Mouse (Mus musculus) liver, embryonic 11.5 days (tissue): Measurements from ENCODE around the gene Cald1. TPM values are rescaled to one million over a fixed set of nuclear protein-coding genes. Genes with fewer than 3 reads are reported as not detected.

Experiments
- ATAC-seq: fragments of 200-750 bp; cut with Nextera tagmentation; replicated peaks from 2 replicates; pipeline ENCODE4 v1.8.0; 2017; ENCODE audit warnings: moderate number of reproducible peaks, mild to moderate bottlenecking, moderate TSS enrichment, moderate library complexity; ENCODE audit not compliant: low FRiP score
- DNase-seq: peaks from one replicate; pipeline ENCODE4 v3.0.0-alpha.2; 2017; ENCODE audit warnings: low spot score
- H3K27ac ChIP-seq: fragments of 300-500 bp; sonication (generic); 2 replicates; pipeline ENCODE4 v1.5.1; 2014; ENCODE audit warnings: mild to moderate bottlenecking, low read depth, low read length, control low read depth
- H3K27me3 ChIP-seq: fragments of 300-500 bp; sonication (generic); replicated peaks from 2 replicates; pipeline ENCODE4 v1.6.1; 2014; ENCODE audit warnings: low read length, mixed read lengths; ENCODE audit not compliant: control insufficient read depth, insufficient read depth
- H3K36me3 ChIP-seq: fragments of 300-500 bp; sonication (generic); 2 replicates; pipeline ENCODE4 v1.6.1; 2014; ENCODE audit warnings: mild to moderate bottlenecking, low read length, moderate library complexity, mixed read lengths; ENCODE audit not compliant: control insufficient read depth, insufficient read depth
- H3K4me1 ChIP-seq: fragments of 300-500 bp; sonication (generic); replicated peaks from 2 replicates; pipeline ENCODE4 v1.6.1; 2014; ENCODE audit warnings: low read length, mixed read lengths; ENCODE audit not compliant: control insufficient read depth, insufficient read depth
- H3K4me2 ChIP-seq: fragments of 300-500 bp; sonication (generic); 2 replicates; pipeline ENCODE4 v1.6.1; 2014; ENCODE audit warnings: mild to moderate bottlenecking, control low read depth, moderate library complexity
- H3K4me3 ChIP-seq: fragments of 300-500 bp; sonication (generic); 2 replicates; pipeline ENCODE4 v1.5.1; 2014; ENCODE audit warnings: low read depth, low read length, control low read depth
- H3K9ac ChIP-seq: fragments of 300-500 bp; sonication (generic); 2 replicates; pipeline ENCODE4 v1.6.1; 2014; ENCODE audit warnings: low read depth, low read length, control low read depth
- H3K9me3 ChIP-seq: fragments of 300-500 bp; sonication (generic); 2 replicates; pipeline ENCODE4 v1.6.1; 2016; ENCODE audit warnings: low read length, inconsistent platforms, mixed read lengths; ENCODE audit not compliant: control insufficient read depth
- WGBS: fragments of 180-500 bp; shearing (Covaris S2); extraction: QIAGEN DNeasy Blood & Tissue Kit; methylation state at CpG from one replicate; pipeline ENCODE4 v1.1.7; 2014; 5-methylcytosine and 5-hydroxymethylcytosine counted together
- polyA plus RNA-seq: library from polyadenylated mRNA; unstranded; fragments of >200 nt; fragmentation: Nextera tagmentation; extraction: Ambion mirVana; gene quantifications from 2 replicates; pipeline ENCODE4 v1.2.1, GENCODE M21; 2014

The Cald1 gene
- polyA plus RNA-seq, 1 experiment from 2014 or later = 134 TPM

- ATAC-seq (no peak), DNase-seq (no peak)
- Histone ChIP-seq H3K4me3 (no peak overlapping the region), H3K4me1 (peaks cover 8% of the 10 kb centered on the region; the same call in 1 of the 2 replicates), H3K9me3 (peaks cover 9% of the 10 kb centered on the region), H3K36me3 (no peaks in the 10 kb centered on the region; the same call in 1 of the 2 replicates), H3K27ac (peak overlapping the region; percentile 33; the same call in 1 of the 2 replicates), H3K27me3 (no peaks in the 10 kb centered on the region), H3K4me2 (no peak overlapping the region), H3K9ac (no peak overlapping the region)
- 18% methylated on average over 2 of the region's 2 CpGs for WGBS
Observed at GRCm38 (mm10) chr6:34707521-34707920, 109.2 kb downstream of the Cald1 start.

GRCm38 (mm10) chr6:34708650-34709265 lies 110.5 kb downstream of the Cald1 start:
- H3K9me3 ChIP-seq = peaks cover 8% of the 10 kb centered on the region
- peak overlapping the region; percentile 50 for H3K27ac ChIP-seq
- H3K4me3 ChIP-seq = peak overlapping the region; percentile 46
- DNase-seq = no peak
- H3K27me3 ChIP-seq = no peaks in the 10 kb centered on the region
- no peaks in the 10 kb centered on the region; the same call in 1 of the 2 replicates for H3K36me3 ChIP-seq
- H3K4me2 ChIP-seq = peak overlapping the region; percentile 58
- WGBS = 34% methylated on average over 13 of the region's 13 CpGs
- peaks cover 11% of the 10 kb centered on the region; the same call in 1 of the 2 replicates for H3K4me1 ChIP-seq
- H3K9ac ChIP-seq = no peak overlapping the region
- peak; percentile 34; the same call in 1 of the 2 replicates for ATAC-seq

GRCm38 (mm10) chr6:34709289-34709688 lies 111.0 kb downstream of the Cald1 start:
- 3% methylated on average over 11 of the region's 11 CpGs for WGBS
- peak overlapping the region; percentile 80 for H3K27ac ChIP-seq
- peaks cover 11% of the 10 kb centered on the region; the same call in 1 of the 2 replicates for H3K4me1 ChIP-seq

GRCm38 (mm10) chr6:34709946-34710682 lies 111.8 kb downstream of the Cald1 start:
- peak; percentile 56; the same call in 1 of the 2 replicates for ATAC-seq
- no peak for DNase-seq
- Histone ChIP-seq H3K9me3 (no peaks in the 10 kb centered on the region), H3K4me2 (peak overlapping the region; percentile 58), H3K4me3 (peak overlapping the region; percentile 46), H3K27ac (peak overlapping the region; percentile 80), H3K4me1 (peaks cover 11% of the 10 kb centered on the region; the same call in 1 of the 2 replicates), H3K9ac (peak overlapping the region; percentile 53), H3K36me3 (no peaks in the 10 kb centered on the region), H3K27me3 (no peaks in the 10 kb centered on the region)
- WGBS = 24% methylated on average over 14 of the region's 14 CpGs

More at GRCm38 (mm10) chr6:34709289-34709688, 111.0 kb downstream of the Cald1 start:
- DNase-seq (peak; percentile 55), ATAC-seq (peak; percentile 66)
- Histone ChIP-seq H3K4me3 (peak overlapping the region; percentile 46), H3K27me3 (no peaks in the 10 kb centered on the region), H3K9ac (peak overlapping the region; percentile 53), H3K36me3 (no peaks in the 10 kb centered on the region), H3K4me2 (peak overlapping the region; percentile 58), H3K9me3 (peaks cover 3% of the 10 kb centered on the region)

- ATAC-seq (no peak), DNase-seq (no peak)
- peak overlapping the region; percentile 53 for H3K9ac ChIP-seq
- no peaks in the 10 kb centered on the region for H3K36me3 ChIP-seq
- peaks cover 15% of the 10 kb centered on the region; the same call in 1 of the 2 replicates for H3K4me1 ChIP-seq
- H3K4me3 ChIP-seq = peak overlapping the region; percentile 46
- peak overlapping the region; percentile 58 for H3K4me2 ChIP-seq
- H3K27me3 ChIP-seq = no peaks in the 10 kb centered on the region
- H3K9me3 ChIP-seq = no peaks in the 10 kb centered on the region
- H3K27ac ChIP-seq = peak overlapping the region; percentile 25; the same call in 1 of the 2 replicates
- 48% methylated on average over 5 of the region's 5 CpGs for WGBS
Observed at GRCm38 (mm10) chr6:34710848-34711247, 112.5 kb downstream of the Cald1 start.

- H3K4me2 ChIP-seq = peak overlapping the region; percentile 58
Observed at GRCm38 (mm10) chr6:34711620-34712019, 113.3 kb downstream of the Cald1 start.

GRCm38 (mm10) chr6:34713169-34713568 lies 114.9 kb downstream of the Cald1 start:
- Histone ChIP-seq H3K27me3 (no peaks in the 10 kb centered on the region), H3K36me3 (no peaks in the 10 kb centered on the region), H3K4me2 (no peak overlapping the region; the same call in 1 of the 2 replicates), H3K9me3 (no peaks in the 10 kb centered on the region), H3K4me1 (peaks cover 26% of the 10 kb centered on the region), H3K9ac (no peak overlapping the region), H3K4me3 (no peak overlapping the region), H3K27ac (no peak overlapping the region)
- WGBS = 59% methylated on average over 3 of the region's 4 CpGs
- DNase-seq (no peak), ATAC-seq (no peak)

More at GRCm38 (mm10) chr6:34711620-34712019, 113.3 kb downstream of the Cald1 start:
- DNase-seq = no peak
- peak overlapping the region; percentile 25; the same call in 1 of the 2 replicates for H3K27ac ChIP-seq
- peaks cover 16% of the 10 kb centered on the region; the same call in 1 of the 2 replicates for H3K4me1 ChIP-seq
- no peaks in the 10 kb centered on the region for H3K27me3 ChIP-seq
- H3K9ac ChIP-seq = no peak overlapping the region
- WGBS = 72% methylated on average over 10 of the region's 10 CpGs
- no peak overlapping the region for H3K4me3 ChIP-seq
- ATAC-seq = no peak
- H3K9me3 ChIP-seq = no peaks in the 10 kb centered on the region
- H3K36me3 ChIP-seq = no peaks in the 10 kb centered on the region

GRCm38 (mm10) chr6:34713777-34714176 lies 115.5 kb downstream of the Cald1 start:
- WGBS = 83% methylated on average over 8 of the region's 8 CpGs
- H3K4me2 ChIP-seq = no peak overlapping the region
- H3K4me3 ChIP-seq = no peak overlapping the region
- no peak overlapping the region for H3K9ac ChIP-seq
- no peaks in the 10 kb centered on the region for H3K36me3 ChIP-seq
- H3K4me1 ChIP-seq = peaks cover 28% of the 10 kb centered on the region
- H3K27ac ChIP-seq = no peak overlapping the region
- H3K9me3 ChIP-seq = no peaks in the 10 kb centered on the region
- ATAC-seq (no peak), DNase-seq (no peak)
- no peaks in the 10 kb centered on the region for H3K27me3 ChIP-seq
